Comparison of ENCODE assay signal across 8 mouse cellular contexts in genomic region chr15:59783393-59783781, GRCm38 (mm10).
DNase-seq lines count a peak whose midpoint lies in the region; ATAC-seq and TF ChIP-seq lines count a peak whose summit lies in the region.

No protein-coding gene starts in this region.

- H3K27ac ChIP-seq in kidney, postnatal 0 days = no peak overlapping the region
- H3K27ac ChIP-seq in forebrain, embryonic 10.5 days = peak overlapping the region; percentile 74
- 0 out of 2 replicates have a peak overlapping the region, but pooled peaks have one; percentile 23 for H3K27ac ChIP-seq in limb, embryonic 10.5 days
- H3K27ac ChIP-seq in left cerebral cortex, adult 2 months = no peak overlapping the region

- no peak for TF ChIP-seq POLR2A in myocyte (IDR thresholded peaks at IDR 0.05; ENCODE audit: insufficient read length, low read depth)

- no peaks in the 10 kb centered on the region for H3K9me3 ChIP-seq in kidney, postnatal 0 days (replicated peaks; ENCODE audit: low read length)
- peaks cover 7% of the 10 kb centered on the region; the same call in 1 of the 2 replicates for H3K9me3 ChIP-seq in forebrain, embryonic 10.5 days
- no peaks in the 10 kb centered on the region for H3K9me3 ChIP-seq in limb, embryonic 10.5 days (replicated peaks)

- ATAC-seq in kidney, postnatal 0 days (replicated peaks; ENCODE audit: low FRiP score, low read depth) = 0 out of 2 replicates have a peak, but pooled peaks have one; percentile 16

- H3K27me3 ChIP-seq in kidney, postnatal 0 days (ENCODE audit: insufficient read depth, low read length) = no peaks in the 10 kb centered on the region
- peaks cover 4% of the 10 kb centered on the region; the same call in 1 of the 2 replicates for H3K27me3 ChIP-seq in forebrain, embryonic 10.5 days (ENCODE audit: poor library complexity, severe bottlenecking)
- H3K27me3 ChIP-seq in limb, embryonic 10.5 days (ENCODE audit: low read depth, poor library complexity, severe bottlenecking) = no peaks in the 10 kb centered on the region
- no peaks in the 10 kb centered on the region for H3K27me3 ChIP-seq in myocyte (ENCODE audit: control insufficient read depth, insufficient read depth, insufficient read length)

- no peak overlapping the region for H3K9ac ChIP-seq in kidney, postnatal 0 days (ENCODE audit: low read depth, low read length)

- H3K36me3 ChIP-seq in kidney, postnatal 0 days (ENCODE audit: insufficient read depth, low read length) = no peaks in the 10 kb centered on the region
- H3K36me3 ChIP-seq in forebrain, embryonic 10.5 days (replicated peaks) = no peaks in the 10 kb centered on the region
- no peaks in the 10 kb centered on the region for H3K36me3 ChIP-seq in limb, embryonic 10.5 days
- H3K36me3 ChIP-seq in myocyte (ENCODE audit: control insufficient read depth, insufficient read depth) = no peaks in the 10 kb centered on the region

- no peak overlapping the region for H3K4me3 ChIP-seq in kidney, postnatal 0 days (replicated peaks; ENCODE audit: low read depth, low read length)
- peak overlapping the region; percentile 38 for H3K4me3 ChIP-seq in forebrain, embryonic 10.5 days
- peak overlapping the region; percentile 24 for H3K4me3 ChIP-seq in limb, embryonic 10.5 days
- no peak overlapping the region for H3K4me3 ChIP-seq in myocyte
- H3K4me3 ChIP-seq in left cerebral cortex, adult 2 months = no peak overlapping the region

- intact Hi-C loops in left cerebral cortex, adult 2 months (cut with DNase I) = no loop called here

- no peak for TF ChIP-seq CTCF in kidney, postnatal 0 days (IDR thresholded peaks at IDR 0.05; ENCODE audit: low read depth)
- no peak for TF ChIP-seq CTCF in left cerebral cortex, adult 2 months (IDR thresholded peaks at IDR 0.05)

- peak; percentile 40 for DNase-seq in kidney, postnatal 0 days (ENCODE audit: low spot score)
- no peak for DNase-seq in kidney, adult 9 months
- peak; percentile 23 for DNase-seq in forebrain, embryonic 10.5 days (ENCODE audit: extremely low spot score, low spot score)
- no peak for DNase-seq in limb, embryonic 10.5 days (ENCODE audit: low spot score)
- DNase-seq in left cerebral cortex, adult 2 months (ENCODE audit: extremely low spot score in 1 of 2, low spot score in 2 of 2) = no peak
- DNase-seq in adrenal gland, postnatal 14 days = no peak
- DNase-seq in gastrocnemius, adult 8-10 months (ENCODE audit: low spot score in 2 of 2) = no peak

- no peak overlapping the region for H3K4me2 ChIP-seq in kidney, postnatal 0 days (ENCODE audit: low read length)
- H3K4me2 ChIP-seq in myocyte (ENCODE audit: low read depth) = peak overlapping the region; percentile 60

- H3K4me1 ChIP-seq in kidney, postnatal 0 days (replicated peaks; ENCODE audit: insufficient read depth, low read length) = peaks cover 11% of the 10 kb centered on the region; the same call in 1 of the 2 replicates
- H3K4me1 ChIP-seq in forebrain, embryonic 10.5 days = peaks cover 34% of the 10 kb centered on the region
- H3K4me1 ChIP-seq in limb, embryonic 10.5 days = peaks cover 33% of the 10 kb centered on the region

- no peaks in the 10 kb centered on the region for H3K79me2 ChIP-seq in myocyte (ENCODE audit: control insufficient read depth, insufficient read depth)

- H3ac ChIP-seq in myocyte (ENCODE audit: control insufficient read depth, insufficient read length) = no peak overlapping the region

- 5% methylated on average over 6 of the region's 6 CpGs for WGBS in kidney, postnatal 0 days
- WGBS in forebrain, embryonic 10.5 days = 2% methylated on average over 6 of the region's 6 CpGs
- WGBS in limb, embryonic 10.5 days = 3% methylated on average over 6 of the region's 6 CpGs

TF ChIP-seq in myocyte, 11 proteins besides CTCF, POLR2A, EP300 and RAD21:
- TF ChIP-seq MAX (IDR thresholded peaks at IDR 0.05; ENCODE audit: low read depth) (no peak), MYOD1 (IDR thresholded peaks at IDR 0.05; ENCODE audit: control insufficient read depth in 1 of 3, insufficient read length in 2 of 3, low read depth in 2 of 3) (no peak), CEBPB (IDR thresholded peaks at IDR 0.05; ENCODE audit: insufficient read depth, poor library complexity, severe bottlenecking) (no peak), E2F4 (IDR thresholded peaks at IDR 0.05; ENCODE audit: insufficient read depth) (no peak), REST (IDR thresholded peaks at IDR 0.05; ENCODE audit: insufficient read depth, insufficient read length) (no peak)

Comparison
In these comparisons a context has a peak if more than half of its experiments do, and no peak if none do; other contexts are left out.
1. DNase-seq: peak in kidney, postnatal 0 days (single experiment) and forebrain, embryonic 10.5 days (single experiment); none in kidney, adult 9 months (single experiment), limb, embryonic 10.5 days (single experiment), left cerebral cortex, adult 2 months (0 of 2), adrenal gland, postnatal 14 days (single experiment) and gastrocnemius, adult 8-10 months (0 of 2).
2. H3K27ac ChIP-seq: peak in forebrain, embryonic 10.5 days (single experiment) and limb, embryonic 10.5 days (single experiment); none in kidney, postnatal 0 days (single experiment) and left cerebral cortex, adult 2 months (single experiment).
3. H3K4me3 ChIP-seq: peak in forebrain, embryonic 10.5 days (single experiment) and limb, embryonic 10.5 days (single experiment); none in kidney, postnatal 0 days (single experiment), myocyte (single experiment) and left cerebral cortex, adult 2 months (single experiment).